Mouse (Mus musculus) limb, embryonic 11.5 days (tissue): ENCODE data around the gene Myef2. TPM values are rescaled to one million over a fixed set of nuclear protein-coding genes. Genes with fewer than 3 reads are reported as not detected.

ENCODE experiments used
- ATAC-seq: fragments of 200-750 bp; cut with Nextera tagmentation; 2 replicates; pipeline ENCODE4 v1.8.0; 2017; ENCODE audit warnings: low read depth; ENCODE audit not compliant: insufficient number of reproducible peaks, low FRiP score, low TSS enrichment
- DNase-seq: peaks from one replicate; pipeline ENCODE4 v3.0.0-alpha.2; 2015; ENCODE audit warnings: low spot score
- H3K27ac ChIP-seq: fragments of 300-500 bp; sonication (generic); replicated peaks from 2 replicates; pipeline ENCODE4 v1.5.1; 2014; ENCODE audit warnings: low read depth, mild to moderate bottlenecking, low read length
- H3K27me3 ChIP-seq: fragments of 300-500 bp; sonication (generic); 2 replicates; pipeline ENCODE4 v1.6.1; 2014; ENCODE audit warnings: mild to moderate bottlenecking, low read length, mixed read lengths; ENCODE audit not compliant: control insufficient read depth, insufficient read depth
- H3K36me3 ChIP-seq: fragments of 300-500 bp; sonication (generic); 2 replicates; pipeline ENCODE4 v1.6.1; 2014; ENCODE audit warnings: mild to moderate bottlenecking, low read length, moderate library complexity, mixed read lengths; ENCODE audit not compliant: control insufficient read depth, insufficient read depth
- H3K4me1 ChIP-seq: fragments of 300-500 bp; sonication (generic); 2 replicates; pipeline ENCODE4 v1.6.1; 2014; ENCODE audit warnings: low read length, mixed read lengths; ENCODE audit not compliant: control insufficient read depth, insufficient read depth
- H3K4me2 ChIP-seq: fragments of 300-500 bp; sonication (generic); 2 replicates; pipeline ENCODE4 v1.6.1; 2014; ENCODE audit warnings: low read depth, mild to moderate bottlenecking, moderate library complexity; ENCODE audit not compliant: severe bottlenecking
- H3K4me3 ChIP-seq: fragments of 300-500 bp; sonication (generic); 2 replicates; pipeline ENCODE4 v1.5.1; 2014; ENCODE audit warnings: low read depth, low read length
- H3K9ac ChIP-seq: fragments of 300-500 bp; sonication (generic); 2 replicates; pipeline ENCODE4 v1.6.1; 2014; ENCODE audit warnings: mild to moderate bottlenecking, low read length
- H3K9me3 ChIP-seq: fragments of 300-500 bp; sonication (generic); 2 replicates; pipeline ENCODE4 v1.6.1; 2016; ENCODE audit warnings: low read length; ENCODE audit not compliant: control insufficient read depth
- WGBS: fragments of 180-500 bp; shearing (Covaris S2); extraction: QIAGEN DNeasy Blood & Tissue Kit; methylation state at CpG from one replicate; pipeline ENCODE4 v1.1.7; 2014; 5-methylcytosine and 5-hydroxymethylcytosine counted together
- polyA plus RNA-seq: library from polyadenylated mRNA; unstranded; fragments of >200 nt; fragmentation: Nextera tagmentation; extraction: Ambion mirVana; gene quantifications from 2 replicates; pipeline ENCODE4 v1.2.1, GENCODE M21; 2014

Myef2 gene
- polyA plus RNA-seq, result 136 and 151 TPM in 2 replicates

DNA sequence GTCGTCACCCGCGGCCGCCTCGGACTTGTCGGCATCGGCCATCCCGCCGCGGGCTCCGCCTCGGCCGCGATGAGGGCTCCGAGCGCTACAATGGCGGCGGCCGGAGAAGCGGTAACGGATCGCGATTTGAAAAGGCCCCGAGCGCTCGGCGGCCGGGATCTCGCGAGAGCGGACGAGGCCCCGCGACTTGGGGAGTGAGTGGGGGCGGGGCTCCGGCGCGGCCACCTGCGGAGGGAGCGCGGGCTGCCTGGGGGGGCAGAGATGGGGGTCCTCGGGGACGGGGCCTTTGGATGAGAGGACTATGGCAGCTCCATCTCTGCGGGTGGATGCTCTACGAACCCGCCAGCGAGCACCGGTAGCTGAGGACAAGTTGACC, at the start of gene Myef2:
Gene Myef2, minus strand, starts transcription at position 185 of the 376 bp plus-strand sequence.
- DNase-seq (peak; percentile 92), ATAC-seq (peak; percentile 86)
- H3K27me3 ChIP-seq, result no peaks in the 10 kb centered on the region
- H3K27ac ChIP-seq, result peak within 1 kb of the TSS; percentile 83
- peak within 1 kb of the TSS; percentile 60 for H3K4me2 ChIP-seq
- H3K4me3 ChIP-seq, result peak within 1 kb of the TSS; percentile 71
- peak within 1 kb of the TSS; percentile 99 for H3K9ac ChIP-seq
- H3K36me3 ChIP-seq, result no peaks in the 10 kb centered on the region
- under 1% methylated on average over 37 of the region's 48 CpGs for WGBS
- no peaks in the 10 kb centered on the region for H3K9me3 ChIP-seq
- peaks cover 9% of the 10 kb centered on the region for H3K4me1 ChIP-seq

DNA sequence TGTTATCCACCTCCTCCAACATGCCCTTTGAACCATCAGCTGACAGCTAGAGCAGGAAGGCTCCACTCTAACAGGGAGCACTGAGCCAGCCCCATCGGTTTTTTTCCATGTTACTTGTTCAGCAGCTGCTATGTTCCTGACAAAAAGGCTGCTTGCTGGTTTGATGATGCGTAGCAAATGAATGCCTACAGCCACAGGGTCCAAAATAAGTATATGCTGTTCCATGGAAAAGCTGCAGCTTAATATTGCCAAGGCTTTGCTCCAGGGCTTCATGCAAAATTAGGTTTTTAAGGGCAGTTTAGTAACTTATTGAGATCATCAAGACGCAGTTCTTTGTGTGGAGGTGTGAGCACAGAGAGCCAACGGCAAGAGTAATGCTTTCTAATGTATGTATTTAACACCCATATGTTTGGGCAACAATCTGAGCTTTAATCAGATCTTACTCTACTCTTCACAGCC, 38.6 kb upstream of the Myef2 start:
- ATAC-seq, result no peak

DNA sequence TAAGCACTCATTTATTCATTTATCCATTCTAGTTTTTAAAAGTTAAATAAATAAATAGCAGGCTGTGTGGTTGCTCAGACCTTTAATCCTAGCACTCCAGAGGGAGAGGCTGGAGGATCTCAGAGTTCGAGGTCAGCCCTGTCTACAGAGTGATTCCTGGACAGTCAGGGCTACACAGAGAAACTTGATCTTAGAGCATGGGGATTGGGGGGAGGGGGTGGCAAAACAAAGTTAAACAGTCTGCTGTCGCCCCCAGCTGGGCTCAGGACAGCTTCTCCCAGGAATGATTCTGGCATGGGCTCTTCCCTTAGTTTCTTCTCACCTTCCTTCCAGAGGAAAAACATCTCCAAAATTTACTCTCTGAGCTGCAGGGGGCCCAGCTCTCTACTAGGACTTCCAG, 32.0 kb upstream of the Myef2 start:
- Histone ChIP-seq H3K27ac (no peak overlapping the region), H3K9ac (no peak overlapping the region), H3K27me3 (no peaks in the 10 kb centered on the region), H3K4me3 (no peak overlapping the region), H3K9me3 (no peaks in the 10 kb centered on the region), H3K4me1 (no peaks in the 10 kb centered on the region), H3K36me3 (no peaks in the 10 kb centered on the region), H3K4me2 (no peak overlapping the region)
- 10% methylated on average over 2 of the region's 2 CpGs for WGBS
- DNase-seq (peak; percentile 42), ATAC-seq (no peak)

More for the DNA sequence above, 38.6 kb upstream of the Myef2 start:
- Histone ChIP-seq H3K27ac (no peak overlapping the region), H3K27me3 (no peaks in the 10 kb centered on the region), H3K4me2 (no peak overlapping the region), H3K9me3 (no peaks in the 10 kb centered on the region), H3K4me3 (no peak overlapping the region), H3K9ac (no peak overlapping the region), H3K36me3 (no peaks in the 10 kb centered on the region), H3K4me1 (no peaks in the 10 kb centered on the region)
- no peak for DNase-seq
- 79% methylated on average over 4 of the region's 4 CpGs for WGBS

DNA sequence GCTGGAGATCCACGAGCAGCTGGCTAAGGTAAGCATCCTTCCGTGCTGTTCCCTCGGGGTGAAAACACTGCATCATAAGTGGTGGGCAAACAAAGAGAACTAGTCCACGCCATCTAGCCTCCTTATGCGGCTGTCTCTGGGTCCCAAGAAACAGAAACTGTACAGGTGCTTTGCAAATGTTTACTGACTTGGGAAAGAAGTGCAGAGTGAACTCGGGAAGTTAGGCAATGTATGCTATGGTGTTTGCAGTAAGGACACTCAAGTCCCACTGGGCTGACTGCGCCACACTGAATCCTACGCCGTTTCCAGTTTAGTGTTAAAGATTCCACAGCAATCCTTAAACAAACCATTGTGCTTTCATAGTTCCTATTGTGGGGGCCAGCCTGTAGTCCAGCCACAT, 30.8 kb upstream of the Myef2 start:
- DNase-seq (no peak), ATAC-seq (no peak)
- no peak overlapping the region for H3K27ac ChIP-seq
- H3K9me3 ChIP-seq, result no peaks in the 10 kb centered on the region
- H3K4me2 ChIP-seq, result no peak overlapping the region
- no peaks in the 10 kb centered on the region for H3K27me3 ChIP-seq
- H3K4me3 ChIP-seq, result no peak overlapping the region
- H3K4me1 ChIP-seq, result no peaks in the 10 kb centered on the region
- H3K36me3 ChIP-seq, result no peaks in the 10 kb centered on the region
- H3K9ac ChIP-seq, result no peak overlapping the region
- 85% methylated on average over 9 of the region's 9 CpGs for WGBS

DNA sequence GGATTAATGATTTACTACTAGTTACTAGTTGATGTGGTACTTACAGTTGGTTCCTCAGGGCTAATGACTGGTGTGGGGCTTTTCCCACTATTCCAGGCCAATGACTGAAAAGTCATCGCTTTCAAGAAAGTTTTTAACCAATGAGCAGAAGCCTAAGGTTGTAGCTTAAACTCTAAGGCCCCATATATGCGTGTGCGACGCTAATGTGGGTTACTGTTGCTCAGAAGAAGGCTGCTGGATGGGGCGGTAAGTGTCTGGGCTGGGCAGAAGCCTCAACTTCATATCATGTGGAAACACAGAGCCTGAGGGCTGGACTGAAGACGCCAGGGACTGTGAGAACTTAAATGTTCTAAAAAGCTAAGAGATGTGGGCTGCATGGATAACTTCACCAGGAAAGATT, 28.9 kb upstream of the Myef2 start, which contains the start of gene Slc12a1:
Gene Slc12a1, plus strand, starts transcription at position 118 of the 400 bp plus-strand sequence.
- H3K4me2 ChIP-seq, result no peak within 1 kb of the TSS
- no peaks in the 10 kb centered on the region for H3K27me3 ChIP-seq
- DNase-seq (no peak), ATAC-seq (no peak)
- no peak within 1 kb of the TSS for H3K4me3 ChIP-seq
- H3K27ac ChIP-seq, result no peak within 1 kb of the TSS
- no peaks in the 10 kb centered on the region for H3K9me3 ChIP-seq
- H3K4me1 ChIP-seq, result no peaks in the 10 kb centered on the region
- H3K9ac ChIP-seq, result no peak within 1 kb of the TSS
- no peaks in the 10 kb centered on the region for H3K36me3 ChIP-seq
- WGBS, result 88% methylated on average over 6 of the region's 6 CpGs

DNA sequence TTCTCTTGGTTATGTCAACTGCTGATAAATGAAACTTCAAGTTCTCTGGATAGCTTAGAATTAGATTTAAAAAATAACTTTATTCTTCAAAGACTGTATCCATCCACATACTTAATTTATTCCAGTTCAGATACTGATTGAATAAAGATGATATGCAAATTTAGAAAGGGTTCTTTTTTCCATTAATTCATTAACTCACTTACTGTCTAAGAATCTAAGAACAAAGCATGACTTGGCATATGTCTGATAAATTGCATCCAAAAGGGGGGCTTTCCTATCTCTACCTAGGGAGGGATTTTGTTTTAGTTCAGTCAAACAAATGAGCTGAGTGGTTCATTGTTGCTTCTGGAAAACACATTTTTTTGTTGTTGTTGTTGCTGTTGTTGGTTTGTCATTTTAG, 18.9 kb upstream of the Myef2 start:
- Histone ChIP-seq H3K27ac (no peak overlapping the region), H3K9ac (no peak overlapping the region), H3K36me3 (no peaks in the 10 kb centered on the region), H3K4me2 (no peak overlapping the region), H3K4me1 (no peaks in the 10 kb centered on the region), H3K4me3 (no peak overlapping the region), H3K9me3 (no peaks in the 10 kb centered on the region), H3K27me3 (no peaks in the 10 kb centered on the region)
- ATAC-seq (no peak), DNase-seq (no peak)

DNA sequence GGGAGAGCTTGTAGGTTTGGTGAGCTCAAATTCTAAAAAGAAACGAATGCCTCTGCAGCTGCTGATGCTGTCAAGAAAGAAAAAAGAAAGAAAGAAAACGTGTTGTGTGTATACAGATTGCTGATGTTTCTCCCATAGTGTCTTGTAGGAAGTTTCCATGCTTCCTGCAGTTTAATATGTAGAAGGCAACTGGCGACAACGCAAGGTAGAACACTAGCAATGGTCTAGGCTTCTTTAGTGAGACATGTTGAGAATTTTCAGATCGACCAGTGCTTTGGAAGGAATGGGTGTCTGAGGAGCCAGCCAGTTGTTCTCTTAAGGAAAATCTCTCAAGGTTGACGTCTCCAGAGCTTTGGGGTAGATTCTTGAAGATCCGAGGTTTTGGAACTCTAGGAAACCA, 13.4 kb upstream of the Myef2 start:
- no peak overlapping the region for H3K27ac ChIP-seq
- H3K4me3 ChIP-seq, result no peak overlapping the region
- no peaks in the 10 kb centered on the region for H3K36me3 ChIP-seq
- ATAC-seq (no peak), DNase-seq (no peak)
- no peaks in the 10 kb centered on the region for H3K4me1 ChIP-seq
- WGBS, result 27% methylated on average over 7 of the region's 7 CpGs
- H3K27me3 ChIP-seq, result no peaks in the 10 kb centered on the region
- no peak overlapping the region for H3K9ac ChIP-seq
- no peaks in the 10 kb centered on the region for H3K9me3 ChIP-seq
- peak overlapping the region; percentile 45; the same call in 1 of the 2 replicates for H3K4me2 ChIP-seq

DNA sequence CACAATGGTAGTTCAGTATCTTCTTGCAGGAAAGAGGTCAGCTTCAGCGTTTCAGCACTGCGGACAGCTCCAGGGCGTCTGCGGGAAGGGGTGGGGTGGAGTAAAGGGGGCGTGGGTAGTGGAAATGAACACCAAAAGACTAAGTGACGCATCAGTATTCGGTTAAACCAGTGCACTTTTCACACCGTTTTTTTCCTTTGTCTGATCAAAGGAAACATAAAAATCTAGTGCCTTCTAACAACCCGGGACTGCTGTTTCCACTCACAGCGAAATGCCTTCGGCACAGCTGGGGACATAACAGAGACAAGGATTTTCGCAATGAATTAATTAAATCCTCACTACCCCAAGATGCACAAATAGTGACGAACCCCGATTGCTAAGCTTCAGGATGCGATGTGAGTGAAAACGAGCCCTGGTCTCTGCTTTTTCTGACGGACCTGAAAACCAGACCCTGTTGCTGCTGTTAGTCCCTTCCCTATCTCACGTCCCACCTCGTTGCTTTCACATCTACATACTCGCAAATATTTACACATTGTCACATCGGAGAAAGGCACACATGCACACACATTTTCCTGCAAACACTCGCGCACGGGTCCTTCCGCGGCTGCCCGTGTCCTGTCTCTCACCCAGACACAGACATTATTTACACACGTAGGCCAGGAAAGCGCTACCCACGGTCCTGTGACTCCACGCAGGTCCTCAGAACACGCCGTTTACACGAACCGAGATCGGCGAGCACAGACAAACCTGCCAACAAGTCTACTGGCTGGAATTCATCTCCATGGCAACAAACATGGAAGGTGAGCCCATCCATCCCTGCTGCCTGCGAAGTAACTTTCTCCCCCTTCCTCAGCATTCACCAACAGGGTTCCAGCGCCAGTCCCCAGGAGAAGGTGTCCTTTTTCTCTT, 12.7 kb upstream of the Myef2 start, which contains the start of gene Ctxn2:
Gene Ctxn2, plus strand, starts transcription at position 790 of the 909 bp plus-strand sequence.
- peak; percentile 85 for ATAC-seq

More for the DNA sequence above, 12.7 kb upstream of the Myef2 start, which contains the start of gene Ctxn2:
- H3K27me3 ChIP-seq, result no peaks in the 10 kb centered on the region
- no peaks in the 10 kb centered on the region for H3K9me3 ChIP-seq
- no peaks in the 10 kb centered on the region for H3K36me3 ChIP-seq
- no peak within 1 kb of the TSS for H3K27ac ChIP-seq
- peak within 1 kb of the TSS; percentile 45 for H3K4me2 ChIP-seq
- no peak within 1 kb of the TSS for H3K4me3 ChIP-seq
- WGBS, result 2% methylated on average over 39 of the region's 39 CpGs
- H3K4me1 ChIP-seq, result no peaks in the 10 kb centered on the region
- H3K9ac ChIP-seq, result no peak within 1 kb of the TSS
- DNase-seq, result peak; percentile 95
